Mouse (Mus musculus) right cerebral cortex, postnatal 36 days (tissue): ENCODE measurements around the gene Elk4.

Experiments
- DNase-seq, 2 experiments: peaks; one replicate each; pipeline ENCODE4 v3.0.0; 2022; ENCODE audit warnings: low spot score in 2 of 2, mixed read lengths in 1 of 2

Elk4 gene

GRCm38 (mm10) chr1:132014800-132015199 lies 7.4 kb downstream of the Elk4 start:
- no peak for DNase-seq

GRCm38 (mm10) chr1:132016691-132017090 lies 9.3 kb downstream of the Elk4 start:
- no peak for DNase-seq

GRCm38 (mm10) chr1:132019876-132020275 lies 12.5 kb downstream of the Elk4 start:
- no peak for DNase-seq

GRCm38 (mm10) chr1:132022107-132022506 lies 14.7 kb downstream of the Elk4 start:
- no peak for DNase-seq

GRCm38 (mm10) chr1:132026925-132027646 lies 19.7 kb downstream of the Elk4 start:
- DNase-seq: no peak

- DNase-seq: no peak
Measured at GRCm38 (mm10) chr1:132027978-132028377, 20.6 kb downstream of the Elk4 start.

GRCm38 (mm10) chr1:132028413-132028812 lies 21.0 kb downstream of the Elk4 start:
- DNase-seq: no peak

GRCm38 (mm10) chr1:132030574-132030973 lies 23.2 kb downstream of the Elk4 start:
- no peak for DNase-seq

GRCm38 (mm10) chr1:132032172-132032571 lies 24.8 kb downstream of the Elk4 start:
- no peak for DNase-seq

- DNase-seq: no peak
Measured at GRCm38 (mm10) chr1:132037746-132038145, 30.3 kb downstream of the Elk4 start.

- no peak for DNase-seq
Measured at GRCm38 (mm10) chr1:132038753-132039152, 31.3 kb downstream of the Elk4 start.

- no peak for DNase-seq
Measured at GRCm38 (mm10) chr1:132040201-132040621, 32.8 kb downstream of the Elk4 start.

GRCm38 (mm10) chr1:132043759-132044158 lies 36.4 kb downstream of the Elk4 start:
- peak; percentile 33 to 65 for DNase-seq

GRCm38 (mm10) chr1:132046143-132046735 lies 38.8 kb downstream of the Elk4 start:
- DNase-seq: peak; percentile 32 to 36

GRCm38 (mm10) chr1:132051746-132052145 lies 44.3 kb downstream of the Elk4 start:
- DNase-seq: no peak

- no peak for DNase-seq
Measured at GRCm38 (mm10) chr1:132054387-132054786, 47.0 kb downstream of the Elk4 start.

- DNase-seq: no peak
Measured at GRCm38 (mm10) chr1:132055054-132055664, 47.8 kb downstream of the Elk4 start.

GRCm38 (mm10) chr1:132058558-132058957 lies 51.2 kb downstream of the Elk4 start:
- DNase-seq: no peak

- DNase-seq: no peak
Measured at GRCm38 (mm10) chr1:132060036-132060769, 52.8 kb downstream of the Elk4 start.

- no peak for DNase-seq
Measured at GRCm38 (mm10) chr1:132061750-132062541, 54.5 kb downstream of the Elk4 start.

GRCm38 (mm10) chr1:132063096-132063495 lies 55.7 kb downstream of the Elk4 start:
- no peak for DNase-seq
